Mouse (Mus musculus) c-Kit-positive CD71-positive TER-119-positive erythroid progenitor cells, embryonic 14.5 days (primary cell): ENCODE measurements at regions not wholly inside any gene's neighbourhood (a gene's known extent, or its start where the extent isn't known, plus 50 kb on each side); places are given as distances from the start of the nearest gene placed in this dataset.
A peak's percentile ranks its signal among the peaks of the same experiment; 100 is the strongest.

Experiments
- DNase-seq: peaks from one replicate; pipeline ENCODE4 v3.0.0-alpha.2; 2013; ENCODE audit warnings: low spot score

DNA sequence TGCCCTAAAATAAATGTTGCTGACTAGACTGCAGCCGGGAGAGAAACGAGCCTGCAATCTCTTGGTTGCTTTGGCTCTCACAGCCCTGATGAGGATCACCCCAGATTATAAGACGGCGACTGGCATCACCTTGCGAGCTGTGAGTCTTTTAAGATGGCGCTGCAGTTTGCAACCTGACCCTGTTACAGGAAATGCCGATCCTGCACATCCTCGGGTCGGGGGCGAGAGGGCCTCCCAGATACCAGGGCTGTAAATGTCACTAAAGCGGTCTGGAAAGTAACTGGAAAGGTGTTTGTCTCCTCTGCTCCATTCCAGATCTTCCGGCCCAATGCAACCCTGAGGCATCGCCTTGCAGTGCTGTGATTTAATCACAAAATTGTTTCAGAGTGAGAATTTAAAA, 53.4 kb downstream of the Cartpt start:
- DNase-seq = no peak

- no peak for DNase-seq
Measured at GRCm38 (mm10) chr13:99842626-99843025, 58.3 kb downstream of the Cartpt start.

DNA sequence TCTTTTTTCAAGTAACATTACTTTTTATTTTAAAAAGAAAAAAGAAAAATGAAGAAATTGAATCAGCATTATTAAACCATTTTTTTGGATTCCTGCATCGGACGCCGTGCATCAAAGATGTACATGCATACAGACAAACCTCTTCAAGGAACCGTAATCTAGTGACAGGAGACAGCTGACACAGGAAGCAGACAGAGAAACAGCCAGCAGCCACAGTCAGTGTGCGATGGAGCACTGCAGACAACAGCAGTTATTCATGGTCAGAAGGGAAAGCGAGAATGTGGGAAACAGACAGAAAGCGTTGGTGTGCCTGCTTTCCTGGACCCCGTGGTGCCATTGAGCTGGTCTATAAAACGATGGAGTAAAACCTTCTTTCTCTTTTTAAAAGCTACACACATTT, 61.4 kb downstream of the Cartpt start:
- DNase-seq = no peak

DNA sequence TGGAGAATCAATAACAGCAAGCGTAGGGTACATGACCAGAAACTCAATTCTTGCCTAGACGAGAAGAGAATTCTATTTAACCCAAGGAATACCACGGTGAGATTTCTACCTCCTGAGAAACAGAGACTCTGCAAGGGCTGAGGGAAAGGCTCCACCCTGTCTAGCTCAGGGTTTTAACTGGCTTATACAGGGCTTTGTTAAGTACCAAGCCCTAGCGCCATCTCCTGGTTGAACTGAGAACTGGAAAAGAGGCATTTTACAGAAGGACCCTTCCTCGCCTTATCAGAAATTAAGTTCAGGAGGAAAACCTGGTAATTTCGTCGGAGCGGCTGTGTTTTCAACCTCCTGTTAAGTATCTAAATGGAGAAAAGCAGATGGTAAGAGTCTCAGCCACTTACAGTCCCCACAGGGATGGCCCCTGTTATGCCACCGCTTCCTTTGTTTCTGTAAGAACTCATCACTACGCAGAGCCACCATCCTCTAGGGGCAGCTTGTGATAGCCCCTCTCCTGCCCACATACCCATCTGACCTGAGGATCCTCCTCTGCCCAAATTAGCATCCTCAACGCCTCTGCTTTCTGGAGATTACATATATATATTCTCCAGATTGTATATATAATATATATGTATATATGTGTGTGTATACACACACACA, 63.0 kb downstream of the Cartpt start:
- DNase-seq = peak; percentile 37

DNA sequence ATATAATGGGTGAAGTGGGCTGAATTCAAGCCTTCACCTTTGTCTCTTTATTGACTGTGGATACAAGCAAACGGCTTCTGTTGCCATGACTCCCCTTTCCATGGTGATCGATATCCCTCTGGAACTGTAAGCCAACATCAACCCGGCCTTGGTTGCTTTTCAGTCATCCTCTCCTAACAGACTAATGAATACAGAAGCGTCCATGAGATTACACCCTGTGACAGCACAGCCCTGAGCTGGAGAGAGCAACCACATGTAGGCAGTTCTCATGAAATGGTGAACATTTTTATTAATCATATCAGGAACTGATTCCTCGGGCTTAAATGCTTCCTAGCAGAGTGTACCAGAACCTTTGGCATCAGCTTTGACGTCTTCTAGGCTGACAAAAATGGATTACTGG, 63.7 kb downstream of the Cartpt start:
- no peak for DNase-seq

GRCm38 (mm10) chr13:99836586-99836985, 64.3 kb downstream of the Cartpt start:
- no peak for DNase-seq

GRCm38 (mm10) chr13:99835518-99835917, 65.4 kb downstream of the Cartpt start:
- DNase-seq = no peak

GRCm38 (mm10) chr13:99830080-99830724, 70.7 kb downstream of the Cartpt start:
- DNase-seq = no peak

GRCm38 (mm10) chr13:99827573-99827972, 73.3 kb downstream of the Cartpt start:
- DNase-seq = no peak

DNA sequence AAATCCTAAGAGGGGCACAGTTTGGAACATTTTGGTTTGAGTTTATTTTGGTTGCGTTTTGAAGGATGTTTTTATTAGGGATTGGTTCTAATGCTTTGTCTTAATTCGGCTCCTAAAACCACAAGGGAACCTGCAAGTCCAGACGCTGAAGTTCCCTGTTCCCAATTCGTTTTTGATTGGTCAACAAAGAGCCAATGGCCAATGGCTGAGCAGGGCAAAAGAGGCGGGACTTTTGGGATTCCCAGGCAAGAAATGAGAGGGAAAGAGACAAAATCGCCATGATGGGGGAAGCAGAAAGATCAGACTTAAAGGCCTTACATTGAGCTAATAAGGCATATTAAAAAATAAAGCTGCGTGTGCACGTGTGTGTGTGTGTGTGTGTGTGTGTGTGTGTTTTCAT, 76.3 kb downstream of the Cartpt start:
- DNase-seq = no peak

DNA sequence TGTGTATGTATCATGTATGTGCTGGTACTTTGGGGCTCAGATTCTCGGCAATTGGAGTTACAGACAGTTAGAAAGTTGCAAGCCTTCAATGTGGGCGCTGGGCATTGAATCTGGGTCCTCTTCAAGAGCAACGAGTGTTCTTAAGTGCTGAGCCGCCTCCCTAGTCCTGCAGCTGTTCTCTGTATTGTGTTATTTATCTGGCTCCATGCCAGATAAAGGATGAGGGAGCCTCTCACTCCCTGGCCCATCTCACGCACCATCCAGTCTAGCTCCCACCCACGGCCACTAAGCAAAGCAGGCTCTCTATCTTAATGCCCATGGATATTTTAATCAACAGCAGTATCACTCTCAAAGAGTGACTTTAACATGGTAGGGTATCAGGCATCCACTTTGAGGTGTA, 84.2 kb downstream of the Cartpt start:
- no peak for DNase-seq

- no peak for DNase-seq
Measured at GRCm38 (mm10) chr13:99815786-99816185, 85.1 kb downstream of the Cartpt start.

DNA sequence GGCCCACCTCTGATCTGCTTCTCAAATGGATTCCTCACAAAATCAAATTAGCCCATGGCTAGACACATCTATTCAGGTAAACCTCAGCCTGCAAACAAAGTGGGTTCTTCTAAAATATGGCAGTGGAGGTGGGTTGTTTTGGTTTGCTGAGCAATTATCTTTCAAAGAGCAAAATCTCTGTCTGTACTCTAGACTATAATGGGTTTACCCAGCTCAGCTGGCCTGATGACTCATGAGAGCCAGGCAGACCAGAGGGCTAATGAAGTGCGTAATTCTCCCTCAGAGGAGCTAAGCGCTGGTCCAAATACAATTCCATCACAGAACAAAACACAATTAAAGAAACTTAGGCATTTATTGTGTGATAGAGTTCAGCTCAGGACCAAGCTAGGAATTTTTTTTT, 86.1 kb downstream of the Cartpt start:
- DNase-seq = no peak

DNA sequence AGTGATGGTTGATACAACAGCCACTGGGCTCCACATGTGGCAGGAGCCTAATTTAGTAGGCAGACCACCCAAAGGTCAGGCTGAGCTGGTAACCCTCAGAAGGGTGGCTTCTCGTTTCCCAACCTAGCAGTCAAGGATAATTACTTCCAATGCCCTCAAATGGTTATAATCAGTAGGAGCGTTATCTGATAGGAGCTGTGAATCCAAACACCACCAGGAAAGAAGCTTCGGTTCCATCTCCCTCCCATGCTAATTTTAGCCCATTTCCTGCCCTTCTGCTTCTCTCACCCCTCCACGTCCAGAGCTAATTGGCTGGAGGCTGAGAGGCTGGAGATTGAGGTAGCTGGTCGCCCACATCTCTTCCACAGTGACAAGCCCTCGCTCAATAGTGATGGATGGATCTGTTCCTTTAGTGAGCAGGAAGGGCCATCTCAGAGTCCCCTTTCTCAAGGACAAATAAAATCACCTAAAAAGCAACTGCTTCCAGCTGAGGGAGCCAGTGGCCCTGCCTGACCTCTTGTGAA, 86.8 kb downstream of the Cartpt start:
- no peak for DNase-seq

- no peak for DNase-seq
Measured at GRCm38 (mm10) chr13:99794448-99794847, 106.4 kb downstream of the Cartpt start.

GRCm38 (mm10) chr13:99793786-99794435, 107.0 kb downstream of the Cartpt start:
- no peak for DNase-seq

- DNase-seq = no peak
Measured at GRCm38 (mm10) chr13:99793001-99793400, 107.9 kb downstream of the Cartpt start.

DNA sequence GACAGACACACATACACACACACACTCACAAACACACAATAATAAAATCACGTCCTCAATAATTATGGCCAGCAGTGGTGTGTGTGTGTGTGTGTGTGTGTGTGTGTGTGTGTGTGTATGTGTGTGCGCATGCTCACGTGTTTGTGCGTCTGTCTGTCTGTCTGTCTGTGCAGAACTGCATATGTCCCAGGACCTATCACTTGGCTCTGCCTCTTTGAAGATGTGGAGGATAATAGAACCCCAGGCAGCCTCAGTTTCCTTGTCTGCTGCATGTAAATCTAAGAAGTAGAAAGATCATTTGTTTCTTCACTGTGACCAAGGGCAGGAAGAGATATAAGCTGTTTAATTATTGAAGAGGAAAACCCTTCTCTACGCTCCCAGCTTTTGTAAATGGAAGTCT, 109.9 kb downstream of the Cartpt start:
- no peak for DNase-seq

DNA sequence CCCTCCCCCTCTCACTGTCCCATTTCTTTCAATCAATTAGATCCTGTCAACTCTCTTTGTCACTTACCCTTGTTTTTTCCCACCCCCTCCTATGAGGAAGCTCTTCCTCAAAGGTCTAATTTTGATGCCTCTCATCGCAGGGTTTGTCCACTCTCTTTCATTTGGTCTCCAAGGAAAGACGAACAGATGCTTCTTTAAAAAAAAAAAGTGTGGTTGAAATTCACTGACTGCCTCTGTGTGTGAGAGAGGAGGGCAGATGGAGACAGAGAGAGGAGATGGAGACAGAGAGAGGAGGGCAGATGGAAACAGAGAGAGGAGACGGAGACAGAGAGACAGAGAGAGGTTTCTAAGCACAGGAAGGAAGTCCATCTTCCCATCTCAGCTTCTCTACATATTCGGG, 113.1 kb downstream of the Cartpt start:
- DNase-seq = no peak

GRCm38 (mm10) chr13:99785427-99785826, 115.5 kb downstream of the Cartpt start:
- no peak for DNase-seq

DNA sequence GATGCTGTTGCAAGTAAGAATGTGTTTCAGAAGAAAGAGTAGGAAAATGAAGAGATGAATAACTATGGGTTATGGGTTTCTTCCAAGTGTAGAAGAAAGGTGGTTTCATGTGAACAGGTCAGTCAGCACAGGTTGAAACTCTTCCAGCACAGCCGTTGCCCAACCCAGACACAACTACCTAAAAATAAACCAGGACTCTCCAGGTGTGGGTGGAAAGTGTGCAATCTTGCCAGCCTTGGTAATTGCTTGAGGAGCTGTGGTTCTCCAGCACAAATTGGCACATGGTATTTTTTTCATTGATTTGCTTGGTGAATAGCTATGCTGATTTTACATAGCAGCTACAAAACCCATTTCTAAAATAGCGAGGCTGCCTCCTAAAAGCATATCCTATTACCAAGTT, 116.6 kb downstream of the Cartpt start:
- DNase-seq = no peak

- no peak for DNase-seq
Measured at GRCm38 (mm10) chr13:99782883-99783721, 117.8 kb downstream of the Cartpt start.
